Mouse (Mus musculus): ENCODE data around the gene Nup153. TPM values are rescaled to one million over a fixed set of nuclear protein-coding genes. Genes with fewer than 3 reads are reported as not detected.

Nup153 gene
- polyA plus RNA-seq, 1 experiment from 2014 or later, result 40.7 TPM

DNA sequence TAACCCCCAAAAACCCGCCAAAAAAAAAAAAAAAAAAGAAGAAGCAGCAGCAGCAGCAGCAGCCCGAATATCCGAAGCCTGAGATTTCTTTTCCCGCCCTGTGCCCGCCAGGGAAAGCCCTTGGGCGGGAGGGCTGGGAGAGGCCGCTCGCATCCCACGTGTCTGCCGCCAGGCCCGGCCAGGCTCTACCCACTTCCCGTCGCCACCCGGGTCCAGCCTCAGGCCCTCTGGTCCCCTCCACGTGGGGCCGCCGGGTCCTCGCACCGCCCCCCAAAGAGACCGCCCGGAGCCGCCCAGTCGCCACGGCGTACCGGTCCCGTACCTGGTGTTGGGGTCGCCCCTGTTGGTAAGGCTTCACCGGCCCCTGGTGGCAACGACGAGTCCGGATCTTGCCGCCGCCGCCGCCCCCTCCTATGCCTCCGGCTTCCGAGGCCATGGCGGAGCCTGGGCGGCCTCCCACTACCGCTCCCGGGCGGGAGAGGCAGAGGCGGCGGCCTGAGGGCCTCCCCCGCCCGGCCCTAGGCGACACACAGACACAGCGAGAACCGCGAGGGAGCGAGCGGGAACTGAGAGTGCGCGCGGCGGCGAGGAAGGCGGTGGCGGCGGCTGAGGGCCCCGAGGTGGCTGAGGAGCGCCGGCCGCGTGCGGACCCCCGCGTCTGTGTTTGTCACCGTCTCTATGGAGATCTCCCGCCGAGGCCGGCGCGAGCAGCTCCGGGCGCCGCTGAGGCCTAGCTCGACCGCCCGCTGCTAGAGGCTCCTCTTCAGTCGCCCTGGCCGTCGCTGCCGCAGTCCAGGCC lies 503 bp downstream of the Nup153 start:
- no peaks in the 10 kb centered on the region for H3K36me3 ChIP-seq
- peak overlapping the region; percentile 94 for H3K27ac ChIP-seq (replicated peaks)
- under 1% methylated on average over 75 of the region's 85 CpGs for WGBS
- H3K9ac ChIP-seq (replicated peaks), result peak overlapping the region; percentile 95
- H3K27me3 ChIP-seq, result no peaks in the 10 kb centered on the region
- H3K9me3 ChIP-seq, result no peaks in the 10 kb centered on the region
- H3K4me2 ChIP-seq (replicated peaks), result peak overlapping the region; percentile 72
- peaks cover 10% of the 10 kb centered on the region for H3K4me1 ChIP-seq
- ATAC-seq (ENCODE audit: low FRiP score, low read depth), result peak; percentile 89
- peak overlapping the region; percentile 99 for H3K4me3 ChIP-seq

DNA sequence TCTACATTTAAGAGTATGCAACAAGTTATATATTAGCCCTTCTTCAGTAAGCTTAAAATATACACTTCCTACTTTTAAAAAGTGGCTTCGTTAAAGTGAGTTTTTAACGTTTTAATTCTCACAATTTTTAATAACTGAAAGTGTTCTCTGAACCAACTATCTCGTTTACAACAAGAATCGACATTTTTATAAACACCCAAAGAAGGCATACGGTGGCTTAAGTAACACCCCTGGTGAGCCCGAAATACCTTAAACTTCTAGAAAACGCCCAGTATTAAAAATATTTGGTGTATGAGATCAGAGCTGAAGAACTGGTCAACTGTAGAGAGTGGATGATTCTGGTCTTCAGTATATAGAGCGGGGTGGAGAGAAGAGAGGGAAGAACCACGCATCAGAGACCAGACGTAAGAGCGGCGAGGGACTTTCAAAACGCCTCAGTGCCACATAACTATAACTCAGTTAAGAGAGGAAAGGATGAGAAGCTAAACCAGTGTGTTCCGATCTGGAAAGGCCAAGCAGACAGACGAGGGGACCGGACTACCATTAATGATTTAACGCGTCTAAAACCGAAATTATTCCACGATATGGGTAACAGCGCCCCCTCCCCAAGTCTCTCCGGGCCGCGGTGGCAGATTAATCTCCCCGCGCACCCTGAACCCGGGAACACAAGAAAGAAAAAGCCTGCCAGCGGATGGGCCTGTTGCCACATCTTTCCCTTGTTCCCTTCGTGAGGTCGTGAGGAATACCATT lies 1.3 kb downstream of the Nup153 start:
- H3K27me3 ChIP-seq, result no peaks in the 10 kb centered on the region
- H3K27ac ChIP-seq (replicated peaks), result peak overlapping the region; percentile 94
- no peak for ATAC-seq (ENCODE audit: low FRiP score, low read depth)
- WGBS, result 1% methylated on average over 30 of the region's 30 CpGs
- peak overlapping the region; percentile 95 for H3K9ac ChIP-seq (replicated peaks)
- H3K4me1 ChIP-seq, result peaks cover 10% of the 10 kb centered on the region
- peak overlapping the region; percentile 72 for H3K4me2 ChIP-seq (replicated peaks)
- H3K4me3 ChIP-seq, result peak overlapping the region; percentile 99
- no peaks in the 10 kb centered on the region for H3K36me3 ChIP-seq
- H3K9me3 ChIP-seq, result no peaks in the 10 kb centered on the region

DNA sequence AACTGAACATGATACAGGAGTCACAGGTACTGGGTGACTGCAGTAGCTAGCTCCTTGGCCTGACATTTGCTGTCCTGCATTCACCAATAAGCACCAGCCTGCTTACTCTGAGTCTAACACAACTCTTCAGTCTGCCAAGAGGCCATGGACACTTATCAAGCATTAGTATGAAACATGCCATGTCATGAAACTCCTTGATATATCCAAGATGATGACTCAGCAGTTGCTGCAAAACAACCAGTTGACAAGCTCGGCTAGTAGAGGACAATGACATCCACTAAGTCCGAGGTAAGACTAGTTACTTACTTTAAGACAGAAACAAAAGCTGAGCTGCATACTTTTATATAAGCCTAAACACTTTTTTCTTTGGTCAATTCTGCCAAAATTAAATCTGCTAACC lies 2.5 kb downstream of the Nup153 start:
- no peaks in the 10 kb centered on the region for H3K27me3 ChIP-seq
- no peak for ATAC-seq (ENCODE audit: low FRiP score, low read depth)
- no peak overlapping the region for H3K27ac ChIP-seq (replicated peaks)
- H3K4me2 ChIP-seq (replicated peaks), result peak overlapping the region; percentile 72
- peaks cover 10% of the 10 kb centered on the region for H3K4me1 ChIP-seq
- H3K36me3 ChIP-seq, result no peaks in the 10 kb centered on the region
- no peaks in the 10 kb centered on the region for H3K9me3 ChIP-seq
- 29% methylated on average over 2 of the region's 2 CpGs for WGBS
- no peak overlapping the region for H3K9ac ChIP-seq (replicated peaks)
- H3K4me3 ChIP-seq, result peak overlapping the region; percentile 9; the same call in 1 of the 2 replicates

DNA sequence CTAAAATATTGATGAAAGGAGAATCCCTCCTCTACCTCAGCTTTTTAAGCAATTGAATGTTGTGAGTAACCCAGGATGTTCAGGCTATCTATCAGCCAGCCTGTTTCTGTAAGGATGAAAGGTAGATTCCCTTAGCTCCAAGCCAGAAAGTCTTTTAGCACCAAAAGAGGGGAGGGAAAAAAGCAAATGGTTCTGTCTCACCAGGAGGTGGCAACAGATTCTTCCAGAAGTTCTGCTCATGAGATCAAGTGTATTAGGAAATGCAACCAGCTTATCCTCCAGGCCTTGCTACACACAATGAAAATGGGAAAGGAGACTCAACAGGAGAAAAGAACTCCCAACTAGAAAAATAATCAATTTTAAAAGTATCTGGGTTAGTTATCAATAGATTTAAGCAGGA lies 3.4 kb downstream of the Nup153 start:
- H3K4me3 ChIP-seq, result no peak overlapping the region
- H3K9ac ChIP-seq (replicated peaks), result no peak overlapping the region
- H3K4me2 ChIP-seq (replicated peaks), result no peak overlapping the region
- no peaks in the 10 kb centered on the region for H3K9me3 ChIP-seq
- peaks cover 11% of the 10 kb centered on the region for H3K4me1 ChIP-seq
- ATAC-seq (ENCODE audit: low FRiP score, low read depth), result no peak
- H3K36me3 ChIP-seq, result no peaks in the 10 kb centered on the region
- H3K27me3 ChIP-seq, result no peaks in the 10 kb centered on the region
- H3K27ac ChIP-seq (replicated peaks), result no peak overlapping the region

- H3K4me1 ChIP-seq, result peaks cover 11% of the 10 kb centered on the region
- H3K9ac ChIP-seq (replicated peaks), result no peak overlapping the region
- no peak overlapping the region for H3K4me2 ChIP-seq (replicated peaks)
- no peak overlapping the region for H3K4me3 ChIP-seq
- no peaks in the 10 kb centered on the region for H3K27me3 ChIP-seq
- ATAC-seq (ENCODE audit: low FRiP score, low read depth), result no peak
- no peaks in the 10 kb centered on the region for H3K9me3 ChIP-seq
- H3K27ac ChIP-seq (replicated peaks), result no peak overlapping the region
- H3K36me3 ChIP-seq, result peaks cover 3% of the 10 kb centered on the region; the same call in 1 of the 2 replicates
Measured at GRCm38 (mm10) chr13:46721009-46721408, 6.7 kb downstream of the Nup153 start.

- 80% methylated on average over 5 of the region's 5 CpGs for WGBS
- Histone ChIP-seq H3K9ac (replicated peaks) (no peak overlapping the region), H3K9me3 (no peaks in the 10 kb centered on the region), H3K4me1 (0 out of 2 replicates have a peak, but pooled peaks cover 4% of the 10 kb centered on the region), H3K4me3 (no peak overlapping the region), H3K27me3 (no peaks in the 10 kb centered on the region), H3K4me2 (replicated peaks) (no peak overlapping the region), H3K27ac (replicated peaks) (no peak overlapping the region), H3K36me3 (peaks cover 6% of the 10 kb centered on the region; the same call in 1 of the 2 replicates)
- ATAC-seq (ENCODE audit: low FRiP score, low read depth), result no peak
Measured at GRCm38 (mm10) chr13:46718893-46719400, 8.8 kb downstream of the Nup153 start.

GRCm38 (mm10) chr13:46715976-46716639 lies 11.6 kb downstream of the Nup153 start:
- Histone ChIP-seq H3K27me3 (no peaks in the 10 kb centered on the region), H3K4me1 (0 out of 2 replicates have a peak, but pooled peaks cover 4% of the 10 kb centered on the region), H3K4me3 (no peak overlapping the region), H3K36me3 (peaks cover 27% of the 10 kb centered on the region), H3K4me2 (replicated peaks) (no peak overlapping the region), H3K9me3 (no peaks in the 10 kb centered on the region), H3K27ac (replicated peaks) (no peak overlapping the region), H3K9ac (replicated peaks) (no peak overlapping the region)
- WGBS, result 82% methylated on average over 3 of the region's 3 CpGs
- ATAC-seq (ENCODE audit: low FRiP score, low read depth), result no peak

DNA sequence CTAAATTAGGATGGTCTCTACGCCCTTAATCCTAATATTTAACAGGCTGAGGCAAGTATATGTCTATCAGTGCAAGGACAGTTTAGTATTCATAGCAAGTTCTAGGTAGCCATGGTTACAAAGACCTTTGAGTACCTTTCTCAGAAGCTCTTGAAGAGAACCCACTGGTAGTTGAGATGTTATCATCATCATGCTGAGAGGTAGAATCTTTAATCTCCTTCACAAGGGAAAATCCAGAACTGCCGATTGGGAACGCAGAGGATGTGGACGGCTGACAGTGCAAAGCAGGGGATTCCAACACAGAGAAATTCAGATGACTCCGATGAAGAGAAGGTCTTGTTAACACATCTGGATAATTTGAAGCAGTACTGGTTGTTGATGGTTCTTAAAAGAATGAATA lies 14.3 kb downstream of the Nup153 start:
- 84% methylated on average over 5 of the region's 5 CpGs for WGBS
- no peak overlapping the region for H3K9ac ChIP-seq (replicated peaks)

DNA sequence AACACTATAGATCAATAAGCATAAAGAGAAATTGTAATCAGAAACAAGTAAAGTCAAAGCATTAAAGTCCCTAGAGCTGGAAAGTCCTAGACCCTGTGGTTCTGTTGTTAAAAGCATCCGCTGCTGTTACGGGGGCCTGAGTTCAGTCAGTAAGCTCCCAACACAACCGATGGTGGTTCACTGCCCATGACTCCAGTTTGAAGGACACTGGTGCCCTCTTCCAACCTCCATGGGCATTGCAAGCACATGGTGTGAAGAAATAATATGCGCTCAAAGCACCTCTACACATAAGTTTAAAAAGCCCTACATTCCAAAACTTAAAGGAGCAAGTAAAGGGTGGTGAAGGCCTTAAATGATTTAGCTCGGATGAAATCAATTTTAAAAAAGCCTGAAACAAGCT lies 24.6 kb downstream of the Nup153 start:
- WGBS, result 85% methylated on average over 5 of the region's 5 CpGs
- peaks cover 28% of the 10 kb centered on the region for H3K36me3 ChIP-seq
- H3K9me3 ChIP-seq, result no peaks in the 10 kb centered on the region

More for the DNA sequence above, 14.3 kb downstream of the Nup153 start:
- Histone ChIP-seq H3K4me1 (no peaks in the 10 kb centered on the region), H3K27ac (replicated peaks) (no peak overlapping the region), H3K4me3 (no peak overlapping the region), H3K4me2 (replicated peaks) (no peak overlapping the region), H3K36me3 (peaks cover 40% of the 10 kb centered on the region), H3K9me3 (no peaks in the 10 kb centered on the region), H3K27me3 (no peaks in the 10 kb centered on the region)
- no peak for ATAC-seq (ENCODE audit: low FRiP score, low read depth)

GRCm38 (mm10) chr13:46701486-46701885 lies 26.3 kb downstream of the Nup153 start:
- WGBS, result 94% methylated on average over 2 of the region's 2 CpGs
- no peak for ATAC-seq (ENCODE audit: low FRiP score, low read depth)
- Histone ChIP-seq H3K4me1 (no peaks in the 10 kb centered on the region), H3K27ac (replicated peaks) (no peak overlapping the region), H3K9me3 (no peaks in the 10 kb centered on the region), H3K27me3 (no peaks in the 10 kb centered on the region), H3K9ac (replicated peaks) (no peak overlapping the region), H3K36me3 (peaks cover 31% of the 10 kb centered on the region), H3K4me3 (no peak overlapping the region), H3K4me2 (replicated peaks) (no peak overlapping the region)

More for the DNA sequence above, 24.6 kb downstream of the Nup153 start:
- Histone ChIP-seq H3K4me3 (no peak overlapping the region), H3K4me1 (no peaks in the 10 kb centered on the region), H3K9ac (replicated peaks) (no peak overlapping the region), H3K27ac (replicated peaks) (no peak overlapping the region), H3K27me3 (no peaks in the 10 kb centered on the region), H3K4me2 (replicated peaks) (no peak overlapping the region)
- ATAC-seq (ENCODE audit: low FRiP score, low read depth), result no peak

DNA sequence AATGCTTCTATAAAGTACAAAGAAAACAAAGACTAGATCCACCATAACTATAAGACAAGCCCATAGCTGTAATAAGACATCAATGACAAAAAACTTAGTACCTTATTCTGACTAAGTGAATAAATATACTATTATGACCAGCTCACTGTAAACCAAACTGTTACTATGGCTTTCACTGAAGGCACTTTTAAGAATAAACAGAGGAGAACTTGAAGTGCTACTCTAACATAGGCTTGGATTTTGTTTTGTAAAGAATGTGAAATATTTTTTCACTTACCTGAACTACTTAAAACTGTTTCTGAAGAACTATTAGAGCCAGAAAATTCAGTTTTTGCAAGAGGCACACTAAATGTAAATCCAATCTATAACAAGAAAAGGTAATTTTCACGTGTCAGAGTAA lies 28.4 kb downstream of the Nup153 start:
- no peaks in the 10 kb centered on the region for H3K4me1 ChIP-seq
- H3K27ac ChIP-seq (replicated peaks), result no peak overlapping the region
- peaks cover 30% of the 10 kb centered on the region for H3K36me3 ChIP-seq
- WGBS, result 95% methylated on average over 1 of the region's 1 CpGs
- H3K9me3 ChIP-seq, result no peaks in the 10 kb centered on the region
- H3K4me3 ChIP-seq, result no peak overlapping the region
- no peak overlapping the region for H3K9ac ChIP-seq (replicated peaks)
- no peaks in the 10 kb centered on the region for H3K27me3 ChIP-seq
- H3K4me2 ChIP-seq (replicated peaks), result no peak overlapping the region
- no peak for ATAC-seq (ENCODE audit: low FRiP score, low read depth)

DNA sequence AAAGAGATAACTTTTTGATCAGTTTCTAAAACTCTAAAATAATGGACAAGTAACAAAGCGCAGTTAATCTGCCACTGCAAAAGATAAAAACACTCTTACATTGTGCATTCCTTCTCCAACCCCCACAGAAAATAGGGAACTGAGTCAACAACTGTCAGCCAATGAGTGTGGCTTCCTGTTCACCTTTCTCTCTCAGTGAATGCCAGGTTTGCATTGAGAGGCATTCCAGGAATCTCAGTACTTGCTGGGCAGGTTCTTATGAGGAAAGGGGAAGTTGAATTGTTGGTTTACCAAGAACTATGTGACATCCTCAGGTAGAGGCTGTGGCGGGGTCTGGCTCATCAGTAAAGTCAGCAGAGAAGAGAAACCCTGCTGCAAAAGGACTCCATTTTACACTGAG lies 31.0 kb downstream of the Nup153 start:
- Histone ChIP-seq H3K4me2 (replicated peaks) (no peak overlapping the region), H3K27me3 (no peaks in the 10 kb centered on the region), H3K4me1 (no peaks in the 10 kb centered on the region), H3K4me3 (no peak overlapping the region), H3K36me3 (peaks cover 28% of the 10 kb centered on the region), H3K27ac (replicated peaks) (no peak overlapping the region), H3K9me3 (no peaks in the 10 kb centered on the region), H3K9ac (replicated peaks) (no peak overlapping the region)
- ATAC-seq (ENCODE audit: low FRiP score, low read depth), result no peak
- 91% methylated on average over 2 of the region's 2 CpGs for WGBS
